Mouse (Mus musculus) stomach, embryonic 16.5 days (tissue): ENCODE measurements around the gene 9430097D07Rik. TPM values are rescaled to one million over a fixed set of nuclear protein-coding genes. Genes with fewer than 3 reads are reported as not detected.
A peak's percentile ranks its signal among the peaks of the same experiment; 100 is the strongest.

Experiments used
- ATAC-seq: fragments of 200-750 bp; cut with Nextera tagmentation; 2 replicates; pipeline ENCODE4 v1.8.0; 2017; ENCODE audit warnings: moderate number of reproducible peaks, moderate TSS enrichment; ENCODE audit not compliant: insufficient read depth, low FRiP score
- H3K27ac ChIP-seq: fragments of 300-500 bp; sonication (generic); 2 replicates; pipeline ENCODE4 v1.5.1; 2014; ENCODE audit warnings: low read length
- H3K27me3 ChIP-seq: fragments of 300-500 bp; sonication (generic); 2 replicates; pipeline ENCODE4 v1.6.1; 2014; ENCODE audit warnings: low read length, control low read depth, mixed read lengths; ENCODE audit not compliant: control insufficient read depth, insufficient read depth
- H3K36me3 ChIP-seq: fragments of 300-500 bp; sonication (generic); 2 replicates; pipeline ENCODE4 v1.6.1; 2014; ENCODE audit warnings: low read length; ENCODE audit not compliant: control insufficient read depth, insufficient read depth
- H3K4me1 ChIP-seq: fragments of 300-500 bp; sonication (generic); 2 replicates; pipeline ENCODE4 v1.6.1; 2014; ENCODE audit warnings: low read length, control low read depth, mixed read lengths; ENCODE audit not compliant: control insufficient read depth, insufficient read depth
- H3K4me2 ChIP-seq: fragments of 300-500 bp; sonication (generic); 2 replicates; pipeline ENCODE4 v1.6.1; 2014; ENCODE audit warnings: low read depth, low read length, mixed read lengths
- H3K4me3 ChIP-seq: fragments of 300-500 bp; sonication (generic); replicated peaks from 2 replicates; pipeline ENCODE4 v1.5.1; 2014; ENCODE audit warnings: mild to moderate bottlenecking, low read length
- H3K9ac ChIP-seq: fragments of 300-500 bp; sonication (generic); 2 replicates; pipeline ENCODE4 v1.6.1; 2014; ENCODE audit warnings: low read length
- H3K9me3 ChIP-seq: fragments of 300-500 bp; sonication (generic); replicated peaks from 2 replicates; pipeline ENCODE4 v1.6.1; 2016; ENCODE audit warnings: low read length, control low read depth; ENCODE audit not compliant: control insufficient read depth
- WGBS: fragments of 180-500 bp; shearing (Covaris S2); extraction: QIAGEN DNeasy Blood & Tissue Kit; methylation state at CpG from one replicate; pipeline ENCODE4 v1.1.7; 2014; 5-methylcytosine and 5-hydroxymethylcytosine counted together
- polyA plus RNA-seq: library from polyadenylated mRNA; unstranded; fragments of >200 nt; fragmentation: Nextera tagmentation; extraction: Ambion mirVana; gene quantifications from 2 replicates; pipeline ENCODE4 v1.2.1, GENCODE M21; 2015

Gene 9430097D07Rik
- 0.10 and 0.15 TPM in 2 replicates for polyA plus RNA-seq

DNA sequence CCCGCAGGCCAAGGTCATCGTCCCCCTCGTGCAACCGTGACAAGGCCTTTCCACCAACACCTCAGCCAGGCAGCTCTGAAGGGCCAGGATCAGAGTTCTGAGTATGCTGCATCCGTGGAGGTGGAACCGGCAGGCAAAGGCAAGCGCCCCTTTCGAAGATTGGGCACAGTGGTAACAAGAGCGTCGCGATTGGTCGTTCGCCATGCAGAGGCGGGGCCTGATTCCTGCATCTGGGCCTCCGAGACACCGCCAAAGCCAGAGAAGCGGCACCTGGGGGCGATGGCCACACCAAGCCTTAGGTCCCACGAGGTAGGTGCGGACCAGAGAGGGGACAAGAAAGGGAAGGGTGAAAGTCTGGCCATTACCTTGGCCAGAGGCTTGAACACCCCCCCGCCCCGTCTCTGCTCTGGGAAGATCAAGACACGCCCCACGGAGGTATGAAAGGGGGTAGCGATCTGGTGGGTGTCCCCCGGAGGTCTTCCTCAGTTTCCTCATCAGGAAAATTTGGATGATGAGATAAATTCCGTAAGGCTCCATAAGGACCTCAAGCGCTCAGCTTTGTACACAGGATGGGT lies at the start of gene 9430097D07Rik:
TSS of gene 9430097D07Rik (minus strand) at position 99 of the 575 bp plus-strand sequence.
- Histone ChIP-seq H3K27ac (no peak within 1 kb of the TSS), H3K9me3 (no peaks in the 10 kb centered on the region), H3K9ac (peak within 1 kb of the TSS; percentile 56), H3K4me2 (peak within 1 kb of the TSS; percentile 74), H3K27me3 (peaks cover 20% of the 10 kb centered on the region), H3K4me3 (peak within 1 kb of the TSS; percentile 42), H3K4me1 (peaks cover 14% of the 10 kb centered on the region), H3K36me3 (no peaks in the 10 kb centered on the region)
- WGBS: 10% methylated on average over 28 of the region's 28 CpGs
- peak; percentile 18; the same call in 1 of the 2 replicates for ATAC-seq

DNA sequence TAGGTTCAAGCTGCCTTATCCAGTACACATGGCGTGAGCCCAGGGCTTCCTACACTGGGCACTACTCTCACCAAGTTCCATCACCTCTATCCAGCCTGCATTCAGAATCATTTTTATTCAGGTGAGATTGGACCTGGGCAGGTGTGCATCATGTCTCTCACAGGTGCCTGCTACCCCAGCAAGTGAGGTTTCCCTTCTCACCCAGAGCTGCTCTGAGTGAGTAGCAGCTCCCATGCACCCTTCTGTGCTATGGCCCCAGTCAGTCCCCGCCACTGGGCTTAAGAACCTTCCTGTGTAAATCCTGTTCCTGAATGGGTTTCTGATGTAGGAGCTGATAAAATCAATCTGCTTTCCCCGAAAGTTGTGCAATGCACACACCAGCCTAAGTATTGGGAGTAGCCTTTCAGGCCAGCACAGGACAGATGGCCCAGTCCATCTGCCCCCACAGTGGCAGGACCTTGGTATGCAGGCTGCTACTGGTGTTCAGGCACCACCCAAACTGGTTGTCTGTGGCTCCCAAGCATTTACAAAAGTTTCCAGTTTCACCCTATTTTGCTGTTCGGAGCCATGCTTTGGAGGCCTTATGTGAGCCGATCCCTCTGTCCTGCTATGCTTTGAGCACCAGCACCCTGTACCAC lies 48.7 kb upstream of the 9430097D07Rik start:
- H3K9me3 ChIP-seq: no peaks in the 10 kb centered on the region
- no peaks in the 10 kb centered on the region for H3K27me3 ChIP-seq
- H3K27ac ChIP-seq: peak overlapping the region; percentile 74; the same call in 1 of the 2 replicates
- H3K9ac ChIP-seq: peak overlapping the region; percentile 9; the same call in 1 of the 2 replicates
- no peak overlapping the region for H3K4me2 ChIP-seq
- ATAC-seq: no peak
- H3K4me1 ChIP-seq: peaks cover 65% of the 10 kb centered on the region
- no peak overlapping the region for H3K4me3 ChIP-seq
- 73% methylated on average over 5 of the region's 5 CpGs for WGBS
- H3K36me3 ChIP-seq: no peaks in the 10 kb centered on the region

DNA sequence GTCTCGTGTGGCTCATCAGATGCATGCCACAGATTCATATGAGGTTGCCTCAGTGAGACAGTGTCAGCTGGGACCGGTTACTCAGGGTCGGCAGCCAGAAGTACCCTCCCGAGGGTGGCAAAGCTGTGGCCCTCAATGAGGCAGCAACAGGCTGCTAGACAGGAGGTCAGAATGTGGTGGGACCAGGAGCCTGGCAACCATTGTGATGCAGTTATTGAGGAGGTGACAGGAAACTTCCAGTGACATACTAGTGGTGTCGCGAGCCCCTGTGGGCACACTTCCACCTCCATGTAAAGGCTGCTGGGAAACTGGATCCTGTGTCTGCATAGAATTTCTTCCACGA lies 46.0 kb upstream of the 9430097D07Rik start, which contains the start of gene Ak1:
TSS of gene Ak1 (plus strand) at position 242 of the 343 bp plus-strand sequence.
- WGBS: 19% methylated on average over 7 of the region's 7 CpGs
- Histone ChIP-seq H3K4me3 (no peak within 1 kb of the TSS), H3K36me3 (0 out of 2 replicates have a peak, but pooled peaks cover 6% of the 10 kb centered on the region), H3K27ac (peak within 1 kb of the TSS; percentile 72), H3K9me3 (no peaks in the 10 kb centered on the region; the same call in 1 of the 2 replicates), H3K4me2 (0 out of 2 replicates have a peak within 1 kb of the TSS, but pooled peaks have one; percentile 6), H3K4me1 (peaks cover 43% of the 10 kb centered on the region), H3K9ac (peak within 1 kb of the TSS; percentile 50; the same call in 1 of the 2 replicates), H3K27me3 (no peaks in the 10 kb centered on the region)
- ATAC-seq: peak; percentile 7; the same call in 1 of the 2 replicates

DNA sequence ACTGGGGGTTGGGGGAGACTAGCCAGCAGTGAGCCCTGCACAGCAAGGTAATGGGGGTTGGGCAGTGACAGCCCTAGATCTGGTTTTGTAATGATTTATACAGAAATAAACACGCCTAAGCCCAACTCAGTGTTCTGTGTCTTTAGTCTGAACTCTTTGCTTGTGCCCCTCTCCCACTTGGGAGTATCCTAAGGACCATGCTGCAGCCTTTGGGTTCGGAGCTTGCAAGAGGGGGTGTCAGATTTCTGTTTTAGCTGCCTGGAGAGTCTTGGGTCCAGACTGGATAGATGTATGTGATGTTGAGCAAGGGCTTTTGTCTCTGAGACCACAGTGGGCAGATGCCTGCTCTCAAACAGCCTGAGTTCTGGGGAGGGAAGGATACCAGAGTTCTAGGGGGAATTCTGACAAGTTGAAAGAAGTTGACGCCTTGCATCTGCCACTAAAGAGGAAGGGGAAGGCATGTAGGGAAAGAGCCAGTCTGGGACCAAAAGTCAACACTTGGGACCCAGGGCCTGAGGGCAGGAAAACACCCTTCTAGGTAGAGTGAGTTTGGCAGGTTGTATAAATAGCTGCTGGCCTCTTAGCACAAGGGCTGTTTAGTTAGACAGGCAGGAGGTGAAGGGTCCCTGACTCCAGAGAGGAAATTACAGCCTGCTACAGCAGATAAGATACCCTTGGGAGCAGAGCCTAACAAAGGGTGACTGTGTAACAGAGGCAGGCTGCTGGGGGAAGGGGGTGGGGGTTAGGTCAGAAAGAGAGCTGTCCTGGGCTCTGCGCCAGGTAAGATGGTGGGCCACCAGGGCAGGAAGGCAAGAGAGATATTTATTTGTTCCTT lies 45.4 kb upstream of the 9430097D07Rik start:
- peak; percentile 79 for ATAC-seq
- Histone ChIP-seq H3K4me1 (peaks cover 38% of the 10 kb centered on the region), H3K4me2 (0 out of 2 replicates have a peak overlapping the region, but pooled peaks have one; percentile 6), H3K27ac (peak overlapping the region; percentile 72), H3K27me3 (no peaks in the 10 kb centered on the region), H3K9ac (peak overlapping the region; percentile 50; the same call in 1 of the 2 replicates), H3K4me3 (no peak overlapping the region), H3K9me3 (no peaks in the 10 kb centered on the region; the same call in 1 of the 2 replicates), H3K36me3 (0 out of 2 replicates have a peak, but pooled peaks cover 6% of the 10 kb centered on the region)
- WGBS: 19% methylated on average over 4 of the region's 4 CpGs

DNA sequence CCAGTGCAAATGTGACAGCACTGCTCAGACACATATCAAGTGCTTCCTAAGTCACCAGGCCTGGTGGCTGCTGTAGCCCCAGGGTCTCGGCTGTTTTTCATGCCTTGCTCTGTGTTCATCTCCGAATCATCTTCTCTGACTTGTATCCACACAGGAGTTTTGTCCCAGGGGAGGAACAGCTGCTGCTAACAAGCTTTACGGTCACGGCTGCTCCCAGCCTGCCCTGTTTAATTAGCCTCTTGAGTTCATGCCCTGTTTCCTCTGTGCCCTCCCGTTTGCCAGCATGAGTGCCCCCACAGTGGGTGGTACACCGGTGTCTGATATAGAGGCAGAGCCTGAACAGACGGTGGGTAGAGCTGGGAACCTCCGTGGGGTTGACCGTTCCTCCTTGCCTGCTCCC lies 42.6 kb upstream of the 9430097D07Rik start:
- WGBS: 82% methylated on average over 9 of the region's 9 CpGs
- H3K4me3 ChIP-seq: no peak overlapping the region
- no peak for ATAC-seq
- no peaks in the 10 kb centered on the region; the same call in 1 of the 2 replicates for H3K9me3 ChIP-seq
- H3K9ac ChIP-seq: no peak overlapping the region
- 0 out of 2 replicates have a peak, but pooled peaks cover 6% of the 10 kb centered on the region for H3K36me3 ChIP-seq
- no peak overlapping the region for H3K4me2 ChIP-seq
- no peak overlapping the region for H3K27ac ChIP-seq
- no peaks in the 10 kb centered on the region for H3K27me3 ChIP-seq
- peaks cover 24% of the 10 kb centered on the region for H3K4me1 ChIP-seq

DNA sequence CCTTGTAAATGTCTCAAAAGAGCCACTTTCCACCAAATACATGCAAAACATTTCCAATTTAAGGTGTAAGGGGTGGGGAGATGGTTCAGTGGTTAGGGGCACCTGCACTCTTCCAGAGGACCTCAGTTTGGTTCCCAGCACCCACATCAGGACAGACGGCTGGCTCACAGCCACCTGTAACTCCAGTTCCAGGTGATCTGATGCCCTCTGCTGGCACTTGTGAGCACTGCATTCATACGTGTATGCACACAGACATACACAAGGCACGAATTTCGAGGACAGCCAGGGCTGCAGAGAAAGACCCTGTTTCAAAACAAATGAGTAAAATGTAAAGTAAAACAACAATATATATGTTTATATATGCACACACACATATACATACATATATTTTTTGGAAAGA lies 42.1 kb upstream of the 9430097D07Rik start:
- Histone ChIP-seq H3K9ac (no peak overlapping the region), H3K4me1 (peaks cover 24% of the 10 kb centered on the region), H3K36me3 (0 out of 2 replicates have a peak, but pooled peaks cover 6% of the 10 kb centered on the region), H3K4me2 (no peak overlapping the region), H3K9me3 (no peaks in the 10 kb centered on the region; the same call in 1 of the 2 replicates), H3K27me3 (no peaks in the 10 kb centered on the region), H3K27ac (no peak overlapping the region), H3K4me3 (no peak overlapping the region)
- WGBS: 93% methylated on average over 4 of the region's 4 CpGs
- no peak for ATAC-seq

DNA sequence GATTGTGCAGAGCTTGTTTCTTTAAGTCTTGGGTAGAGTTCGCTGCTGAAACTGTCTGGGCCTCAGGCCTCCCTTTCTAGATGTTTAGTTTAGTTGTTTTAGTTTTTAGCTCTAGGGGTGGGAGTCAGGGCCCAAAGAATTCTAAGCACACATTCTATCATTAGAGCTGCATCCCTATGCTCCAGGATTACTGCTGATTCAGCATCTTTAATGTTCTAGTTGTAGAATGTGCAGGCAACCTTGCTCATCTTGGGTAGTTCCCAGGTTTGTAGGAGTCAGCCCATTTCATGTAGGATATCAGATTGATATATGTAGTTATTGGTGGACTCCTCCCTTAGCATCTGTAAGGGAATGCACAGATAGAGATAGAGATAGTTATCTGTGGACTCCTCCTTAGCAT lies 41.6 kb upstream of the 9430097D07Rik start:
- H3K36me3 ChIP-seq: 0 out of 2 replicates have a peak, but pooled peaks cover 6% of the 10 kb centered on the region
- no peak for ATAC-seq
- no peaks in the 10 kb centered on the region for H3K27me3 ChIP-seq
- no peaks in the 10 kb centered on the region; the same call in 1 of the 2 replicates for H3K9me3 ChIP-seq
- H3K9ac ChIP-seq: no peak overlapping the region
- H3K4me3 ChIP-seq: no peak overlapping the region
- WGBS: 81% methylated on average over 1 of the region's 1 CpGs
- no peak overlapping the region for H3K4me2 ChIP-seq
- H3K4me1 ChIP-seq: peaks cover 24% of the 10 kb centered on the region
- no peak overlapping the region for H3K27ac ChIP-seq

DNA sequence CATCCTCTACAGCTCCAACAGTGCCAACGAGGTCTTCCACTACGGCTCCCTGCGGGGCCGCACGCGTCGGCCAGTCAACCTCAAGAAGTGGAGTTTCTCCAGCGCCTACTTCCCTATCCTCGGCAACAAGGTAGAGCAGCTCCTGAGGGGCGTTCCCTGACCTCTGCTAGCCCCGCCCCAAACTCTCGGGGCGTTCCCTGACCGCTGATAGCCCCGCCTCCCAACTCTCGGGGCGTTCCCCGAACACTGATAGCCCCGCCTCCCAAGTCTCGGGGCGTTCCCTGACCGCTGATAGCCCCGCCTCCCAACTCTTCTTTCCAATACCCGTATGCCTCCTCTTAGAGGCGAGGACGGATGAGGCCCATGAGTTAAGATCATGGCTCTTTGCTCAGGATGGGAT lies 36.8 kb upstream of the 9430097D07Rik start:
- Histone ChIP-seq H3K36me3 (0 out of 2 replicates have a peak, but pooled peaks cover 2% of the 10 kb centered on the region), H3K9ac (no peak overlapping the region), H3K4me3 (no peak overlapping the region), H3K9me3 (no peaks in the 10 kb centered on the region), H3K4me1 (peaks cover 28% of the 10 kb centered on the region), H3K27me3 (no peaks in the 10 kb centered on the region; the same call in 1 of the 2 replicates), H3K27ac (no peak overlapping the region), H3K4me2 (no peak overlapping the region)
- 69% methylated on average over 26 of the region's 26 CpGs for WGBS
- ATAC-seq: no peak
